Mouse (Mus musculus): ENCODE measurements at regions not wholly inside any gene's neighbourhood (a gene's known extent, or its start where the extent isn't known, plus 50 kb on each side); places are given as distances from the start of the nearest gene placed in this dataset.

DNA sequence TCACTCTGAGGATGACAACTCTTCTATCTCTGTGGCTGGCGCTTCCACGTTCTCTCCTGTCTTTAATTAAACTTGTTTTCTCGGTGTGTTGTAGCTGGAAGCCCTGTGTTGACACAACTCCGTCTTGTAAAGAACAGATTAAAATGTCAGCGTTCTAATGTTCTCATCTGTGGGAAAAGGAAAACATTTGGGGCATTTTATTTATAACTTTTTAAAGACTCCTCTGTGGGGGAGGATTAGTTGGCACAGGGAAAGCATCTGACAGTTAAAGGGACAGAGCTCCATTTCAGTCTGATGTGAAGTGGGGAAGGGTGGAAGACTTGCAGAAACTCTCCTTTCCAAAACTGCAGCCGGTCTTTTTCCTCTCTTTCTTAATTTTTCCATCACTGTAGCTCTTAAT, 388.1 kb upstream of the Pmfbp1 start:
- H3K4me1 ChIP-seq (ENCODE audit: control insufficient read depth, insufficient read depth, low read length), result peaks cover 18% of the 10 kb centered on the region
- no peak overlapping the region for H3K4me3 ChIP-seq (ENCODE audit: low read depth, low read length)
- H3K27ac ChIP-seq (ENCODE audit: low read length), result no peak overlapping the region
- H3K9me3 ChIP-seq (replicated peaks; ENCODE audit: control insufficient read depth, low read length, poor library complexity, severe bottlenecking), result no peaks in the 10 kb centered on the region
- peak overlapping the region; percentile 28; the same call in 1 of the 2 replicates for H3K4me2 ChIP-seq (ENCODE audit: low read length)
- H3K27me3 ChIP-seq (ENCODE audit: control insufficient read depth, insufficient read depth, low read depth, low read length), result no peaks in the 10 kb centered on the region
- no peak for ATAC-seq
- 16% methylated on average over 6 of the region's 6 CpGs for WGBS
- H3K9ac ChIP-seq (ENCODE audit: low read depth, low read length), result no peak overlapping the region
- no peaks in the 10 kb centered on the region for H3K36me3 ChIP-seq (ENCODE audit: control insufficient read depth, insufficient read depth, low read length)

DNA sequence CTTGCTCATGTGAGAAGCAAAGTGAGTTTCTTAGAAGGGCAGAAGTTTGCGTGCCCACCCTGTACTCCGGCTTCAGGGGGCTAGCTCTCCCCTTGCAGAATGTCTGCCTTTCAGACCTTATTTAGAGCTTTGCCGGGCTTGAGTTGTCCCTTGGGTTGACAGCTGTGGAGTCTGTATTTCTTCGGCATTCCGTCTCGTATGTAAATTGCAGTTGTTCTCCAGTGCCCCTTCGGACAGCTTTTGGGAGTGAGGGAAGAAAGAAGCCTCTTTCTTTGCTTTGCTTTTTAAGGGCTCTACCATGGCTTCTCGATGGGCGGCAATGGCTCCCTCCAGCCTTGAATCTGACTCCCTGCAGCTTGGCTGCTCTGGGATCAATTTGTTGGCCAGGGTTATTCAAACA, 386.9 kb upstream of the Pmfbp1 start:
- no peak for ATAC-seq
- no peak overlapping the region for H3K4me3 ChIP-seq (ENCODE audit: low read depth, low read length)
- WGBS, result 22% methylated on average over 9 of the region's 9 CpGs
- H3K4me2 ChIP-seq (ENCODE audit: low read length), result no peak overlapping the region
- H3K27ac ChIP-seq (ENCODE audit: low read length), result no peak overlapping the region
- no peaks in the 10 kb centered on the region for H3K9me3 ChIP-seq (replicated peaks; ENCODE audit: control insufficient read depth, low read length, poor library complexity, severe bottlenecking)
- peaks cover 18% of the 10 kb centered on the region for H3K4me1 ChIP-seq (ENCODE audit: control insufficient read depth, insufficient read depth, low read length)
- H3K9ac ChIP-seq (ENCODE audit: low read depth, low read length), result no peak overlapping the region
- H3K36me3 ChIP-seq (ENCODE audit: control insufficient read depth, insufficient read depth, low read length), result no peaks in the 10 kb centered on the region
- no peaks in the 10 kb centered on the region for H3K27me3 ChIP-seq (ENCODE audit: control insufficient read depth, insufficient read depth, low read depth, low read length)

DNA sequence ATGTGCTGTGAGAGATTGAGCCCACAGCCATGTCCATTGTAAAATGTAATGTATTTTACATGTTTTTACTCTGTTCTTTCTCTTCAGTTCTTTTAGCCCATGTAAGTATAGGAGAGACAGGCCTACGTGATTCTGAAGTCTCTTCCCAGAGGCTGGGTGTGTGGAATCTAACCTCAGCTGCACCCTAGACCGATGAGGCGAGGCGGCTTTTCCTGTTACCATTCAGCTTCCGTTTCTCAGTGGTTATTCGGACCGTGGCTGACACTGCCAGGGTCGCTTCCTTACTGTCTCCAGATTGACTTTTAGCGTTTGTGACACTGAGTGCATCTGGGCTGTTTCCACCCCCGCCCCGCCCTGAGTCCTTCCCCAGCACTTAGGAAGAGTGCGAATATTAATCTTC, 386.1 kb upstream of the Pmfbp1 start:
- WGBS, result 73% methylated on average over 12 of the region's 12 CpGs

DNA sequence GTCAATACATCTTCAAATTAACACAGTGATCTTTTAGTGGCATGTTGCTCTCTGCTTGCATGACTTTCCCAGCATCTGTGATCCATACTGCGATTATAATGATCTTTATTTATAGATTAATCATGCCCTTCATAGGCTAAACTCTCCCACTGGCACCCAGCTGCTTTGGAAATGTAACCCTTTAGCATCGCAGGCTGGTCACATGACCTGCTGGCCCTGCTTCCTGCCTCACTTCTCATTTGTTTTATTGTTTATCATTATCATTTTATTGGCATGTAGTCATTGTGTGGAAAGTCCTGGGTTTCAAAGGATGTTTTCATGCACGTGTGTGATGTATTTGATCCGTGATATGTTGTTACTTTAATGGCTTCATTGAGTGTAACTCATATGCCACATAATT, 384.4 kb upstream of the Pmfbp1 start:
- Histone ChIP-seq H3K27me3 (ENCODE audit: control insufficient read depth, insufficient read depth, low read depth, low read length) (no peaks in the 10 kb centered on the region), H3K9me3 (replicated peaks; ENCODE audit: control insufficient read depth, low read length, poor library complexity, severe bottlenecking) (no peaks in the 10 kb centered on the region), H3K9ac (ENCODE audit: low read depth, low read length) (no peak overlapping the region), H3K27ac (ENCODE audit: low read length) (no peak overlapping the region), H3K4me1 (ENCODE audit: control insufficient read depth, insufficient read depth, low read length) (peaks cover 18% of the 10 kb centered on the region), H3K36me3 (ENCODE audit: control insufficient read depth, insufficient read depth, low read length) (no peaks in the 10 kb centered on the region), H3K4me2 (ENCODE audit: low read length) (no peak overlapping the region), H3K4me3 (ENCODE audit: low read depth, low read length) (no peak overlapping the region)
- no peak for ATAC-seq
- 92% methylated on average over 4 of the region's 4 CpGs for WGBS

More for the DNA sequence above, 386.1 kb upstream of the Pmfbp1 start:
- H3K9ac ChIP-seq (ENCODE audit: low read depth, low read length), result no peak overlapping the region
- H3K4me1 ChIP-seq (ENCODE audit: control insufficient read depth, insufficient read depth, low read length), result peaks cover 18% of the 10 kb centered on the region
- no peaks in the 10 kb centered on the region for H3K9me3 ChIP-seq (replicated peaks; ENCODE audit: control insufficient read depth, low read length, poor library complexity, severe bottlenecking)
- H3K27me3 ChIP-seq (ENCODE audit: control insufficient read depth, insufficient read depth, low read depth, low read length), result no peaks in the 10 kb centered on the region
- no peak overlapping the region for H3K4me2 ChIP-seq (ENCODE audit: low read length)
- ATAC-seq, result no peak
- no peak overlapping the region for H3K4me3 ChIP-seq (ENCODE audit: low read depth, low read length)
- H3K27ac ChIP-seq (ENCODE audit: low read length), result no peak overlapping the region
- no peaks in the 10 kb centered on the region for H3K36me3 ChIP-seq (ENCODE audit: control insufficient read depth, insufficient read depth, low read length)

DNA sequence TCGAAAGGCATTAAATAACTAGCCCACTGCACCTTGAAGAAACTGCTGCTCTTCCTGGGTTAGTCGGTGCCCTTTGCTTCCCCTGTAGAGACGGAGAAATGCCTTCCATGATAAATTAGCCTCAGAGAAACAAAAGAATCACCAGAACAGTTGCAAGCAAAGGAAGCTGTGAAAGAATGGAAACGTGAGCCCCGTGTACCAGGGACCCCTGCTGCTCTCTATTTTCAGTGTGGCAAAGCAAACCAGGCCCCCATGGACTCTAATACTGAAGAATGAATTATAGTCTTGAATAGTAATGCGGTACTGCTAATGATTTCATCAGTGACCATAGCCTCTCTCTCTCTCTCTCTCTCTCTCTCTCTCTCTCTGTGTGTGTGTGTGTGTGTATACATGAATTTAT, 372.1 kb upstream of the Pmfbp1 start:
- H3K4me3 ChIP-seq (ENCODE audit: low read depth, low read length), result no peak overlapping the region
- no peak overlapping the region; the same call in 1 of the 2 replicates for H3K4me2 ChIP-seq (ENCODE audit: low read length)
- WGBS, result 8% methylated on average over 6 of the region's 6 CpGs
- ATAC-seq, result no peak
- H3K27me3 ChIP-seq (ENCODE audit: control insufficient read depth, insufficient read depth, low read depth, low read length), result no peaks in the 10 kb centered on the region
- no peaks in the 10 kb centered on the region for H3K36me3 ChIP-seq (ENCODE audit: control insufficient read depth, insufficient read depth, low read length)
- peaks cover 5% of the 10 kb centered on the region for H3K4me1 ChIP-seq (ENCODE audit: control insufficient read depth, insufficient read depth, low read length)
- peak overlapping the region; percentile 37; the same call in 1 of the 2 replicates for H3K27ac ChIP-seq (ENCODE audit: low read length)
- no peaks in the 10 kb centered on the region for H3K9me3 ChIP-seq (replicated peaks; ENCODE audit: control insufficient read depth, low read length, poor library complexity, severe bottlenecking)
- no peak overlapping the region for H3K9ac ChIP-seq (ENCODE audit: low read depth, low read length)

DNA sequence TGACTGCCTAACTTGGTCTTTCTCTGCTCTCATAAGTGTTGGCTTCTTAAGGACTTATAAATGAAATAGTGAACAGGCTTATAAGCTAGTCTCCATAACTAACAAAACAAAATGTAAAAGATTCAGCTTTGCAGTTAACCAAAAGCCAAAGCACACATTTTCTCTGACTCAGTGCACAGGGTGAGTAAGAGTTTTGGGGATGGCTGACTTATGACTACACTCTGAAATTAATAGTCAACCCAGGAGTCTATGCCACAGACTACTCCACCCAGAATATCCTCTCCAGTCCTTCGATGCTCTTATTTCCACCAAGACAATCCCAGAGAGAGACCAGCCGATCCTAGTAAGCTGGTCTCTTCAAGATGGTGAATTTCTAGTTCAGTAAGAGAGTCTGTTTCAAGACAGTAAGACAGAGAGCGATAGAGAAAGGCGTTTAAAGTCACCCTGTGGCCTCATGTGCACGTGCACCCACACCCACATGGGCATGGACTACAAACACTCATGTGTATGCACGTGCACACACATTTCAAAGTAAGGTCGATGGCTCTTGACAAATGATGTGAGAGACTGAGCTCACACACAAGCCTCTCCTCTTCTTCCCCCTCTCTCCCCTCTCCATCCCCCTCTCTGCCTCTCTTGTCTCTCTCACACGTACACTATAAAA, 351.2 kb upstream of the Pmfbp1 start:
- no peak overlapping the region for H3K4me3 ChIP-seq (ENCODE audit: low read depth, low read length)
- ATAC-seq, result no peak
- WGBS, result 88% methylated on average over 8 of the region's 8 CpGs

DNA sequence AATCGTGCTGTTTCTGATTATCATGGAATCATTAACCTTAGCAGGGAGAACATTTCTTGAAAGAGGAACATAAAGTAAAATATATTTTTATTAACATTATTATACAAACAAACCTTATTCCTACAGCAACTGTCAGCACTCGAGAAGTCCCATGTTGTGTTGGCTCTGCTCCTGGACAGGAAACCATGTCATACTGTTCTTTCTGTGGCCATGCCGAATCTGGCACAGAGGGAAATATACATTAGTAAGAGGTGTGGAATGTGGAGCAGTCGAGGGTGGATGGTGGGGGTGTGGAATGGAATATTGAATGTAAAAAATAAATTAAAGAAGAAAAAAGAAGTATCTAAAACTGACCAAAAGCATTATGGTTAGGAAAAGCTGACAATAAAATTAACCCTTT, 342.1 kb upstream of the Pmfbp1 start:
- H3K4me2 ChIP-seq (ENCODE audit: low read length), result no peak overlapping the region
- no peak overlapping the region for H3K9ac ChIP-seq (ENCODE audit: low read depth, low read length)
- no peak overlapping the region for H3K4me3 ChIP-seq (ENCODE audit: low read depth, low read length)
- peaks cover 8% of the 10 kb centered on the region; the same call in 1 of the 2 replicates for H3K9me3 ChIP-seq (replicated peaks; ENCODE audit: control insufficient read depth, low read length, poor library complexity, severe bottlenecking)
- H3K36me3 ChIP-seq (ENCODE audit: control insufficient read depth, insufficient read depth, low read length), result no peaks in the 10 kb centered on the region
- H3K4me1 ChIP-seq (ENCODE audit: control insufficient read depth, insufficient read depth, low read length), result no peaks in the 10 kb centered on the region
- no peak for ATAC-seq
- no peak overlapping the region for H3K27ac ChIP-seq (ENCODE audit: low read length)
- H3K27me3 ChIP-seq (ENCODE audit: control insufficient read depth, insufficient read depth, low read depth, low read length), result no peaks in the 10 kb centered on the region
- WGBS, result 86% methylated on average over 4 of the region's 4 CpGs

More for the DNA sequence above, 351.2 kb upstream of the Pmfbp1 start:
- Histone ChIP-seq H3K9ac (ENCODE audit: low read depth, low read length) (no peak overlapping the region), H3K4me1 (ENCODE audit: control insufficient read depth, insufficient read depth, low read length) (no peaks in the 10 kb centered on the region), H3K4me2 (ENCODE audit: low read length) (no peak overlapping the region), H3K9me3 (replicated peaks; ENCODE audit: control insufficient read depth, low read length, poor library complexity, severe bottlenecking) (no peaks in the 10 kb centered on the region), H3K27me3 (ENCODE audit: control insufficient read depth, insufficient read depth, low read depth, low read length) (no peaks in the 10 kb centered on the region), H3K27ac (ENCODE audit: low read length) (no peak overlapping the region), H3K36me3 (ENCODE audit: control insufficient read depth, insufficient read depth, low read length) (no peaks in the 10 kb centered on the region)

DNA sequence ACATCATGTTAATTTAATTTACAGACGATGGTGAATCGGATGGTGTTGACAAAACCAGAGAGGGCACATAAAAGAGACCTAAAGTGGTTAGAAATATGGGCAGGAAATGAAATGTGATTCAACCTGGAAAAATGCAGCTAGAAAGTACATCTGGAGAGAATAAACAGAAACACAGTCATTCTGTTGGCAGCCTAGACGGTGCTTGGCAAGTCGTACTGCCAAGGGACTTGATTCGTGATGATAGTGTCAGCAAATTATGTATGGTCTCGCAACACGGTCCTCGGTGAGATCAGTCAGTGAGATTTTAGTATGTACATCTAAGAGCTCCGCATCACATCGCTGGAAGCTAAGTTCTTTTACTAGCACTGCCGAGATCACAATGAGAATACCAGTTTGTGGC, 338.3 kb upstream of the Pmfbp1 start:
- no peak overlapping the region for H3K4me3 ChIP-seq (ENCODE audit: low read depth, low read length)
- H3K9me3 ChIP-seq (replicated peaks; ENCODE audit: control insufficient read depth, low read length, poor library complexity, severe bottlenecking), result peaks cover 6% of the 10 kb centered on the region; the same call in 1 of the 2 replicates
- no peak overlapping the region for H3K4me2 ChIP-seq (ENCODE audit: low read length)
- no peak overlapping the region for H3K9ac ChIP-seq (ENCODE audit: low read depth, low read length)
- no peaks in the 10 kb centered on the region for H3K27me3 ChIP-seq (ENCODE audit: control insufficient read depth, insufficient read depth, low read depth, low read length)
- H3K4me1 ChIP-seq (ENCODE audit: control insufficient read depth, insufficient read depth, low read length), result no peaks in the 10 kb centered on the region
- H3K36me3 ChIP-seq (ENCODE audit: control insufficient read depth, insufficient read depth, low read length), result no peaks in the 10 kb centered on the region
- no peak overlapping the region for H3K27ac ChIP-seq (ENCODE audit: low read length)
- no peak for ATAC-seq
- 68% methylated on average over 11 of the region's 11 CpGs for WGBS

DNA sequence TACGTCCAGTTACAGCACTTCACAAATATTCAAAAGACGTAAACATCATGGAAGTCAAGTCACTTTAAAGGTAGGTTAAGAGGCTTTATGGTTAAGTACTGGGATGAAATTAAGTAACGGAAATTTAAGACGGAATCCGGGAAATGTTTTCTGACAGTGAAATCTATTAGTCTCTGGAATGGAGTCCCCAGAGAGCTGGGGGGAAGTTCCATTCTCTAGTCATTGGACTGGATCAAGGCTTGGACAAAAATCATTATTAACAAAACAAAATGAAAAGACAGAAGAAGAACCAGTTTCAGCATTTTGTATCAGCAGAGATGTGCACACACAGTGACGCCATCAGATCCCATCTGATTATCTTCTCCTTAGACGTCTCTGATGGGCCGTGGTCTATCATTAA, 337.8 kb upstream of the Pmfbp1 start:
- no peak for ATAC-seq
- H3K27ac ChIP-seq (ENCODE audit: low read length), result no peak overlapping the region
- 77% methylated on average over 8 of the region's 8 CpGs for WGBS
- H3K4me1 ChIP-seq (ENCODE audit: control insufficient read depth, insufficient read depth, low read length), result no peaks in the 10 kb centered on the region
- no peak overlapping the region for H3K4me2 ChIP-seq (ENCODE audit: low read length)
- peaks cover 3% of the 10 kb centered on the region; the same call in 1 of the 2 replicates for H3K9me3 ChIP-seq (replicated peaks; ENCODE audit: control insufficient read depth, low read length, poor library complexity, severe bottlenecking)
- no peaks in the 10 kb centered on the region for H3K36me3 ChIP-seq (ENCODE audit: control insufficient read depth, insufficient read depth, low read length)
- no peaks in the 10 kb centered on the region for H3K27me3 ChIP-seq (ENCODE audit: control insufficient read depth, insufficient read depth, low read depth, low read length)
- no peak overlapping the region for H3K4me3 ChIP-seq (ENCODE audit: low read depth, low read length)
- H3K9ac ChIP-seq (ENCODE audit: low read depth, low read length), result no peak overlapping the region
